Mouse (Mus musculus): ENCODE data around the gene Rnls. TPM values are rescaled to one million over a fixed set of nuclear protein-coding genes. Genes with fewer than 3 reads are reported as not detected.

Gene Rnls
- total RNA-seq, 2 experiments from 2014 or later: 1.8 to 2.5 TPM

GRCm38 (mm10) chr19:33092575-33092974 is 299.5 kb downstream of the Rnls start:
- intact Hi-C loops (cut with DNase I): no loop called here
- DNase-seq (ENCODE audit: extremely low spot score in 1 of 2, low spot score in 2 of 2): no peak

DNA sequence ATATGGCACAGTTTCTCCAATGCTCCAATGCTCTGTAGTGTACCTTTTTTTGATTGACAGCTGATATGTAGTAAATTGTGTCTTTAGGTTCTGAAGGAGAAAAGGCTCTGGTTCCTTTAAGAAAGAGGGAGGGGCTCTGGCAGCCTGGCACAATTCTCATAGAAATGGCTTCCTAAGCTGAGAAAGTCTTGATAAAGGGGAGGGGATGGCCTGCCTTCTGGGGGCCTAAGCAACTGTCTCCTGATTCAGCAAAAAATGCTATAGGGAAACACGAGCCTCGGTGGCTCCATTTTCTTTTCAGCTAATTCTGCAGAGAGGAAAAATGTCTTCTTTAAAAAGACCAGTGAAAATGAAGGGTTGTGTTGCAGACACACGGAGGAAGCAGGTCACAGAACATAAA is 300.8 kb downstream of the Rnls start:
- no peak for DNase-seq (ENCODE audit: extremely low spot score in 1 of 2, low spot score in 2 of 2)
- intact Hi-C loops (cut with DNase I): no loop called here

GRCm38 (mm10) chr19:33088868-33089267 is 303.2 kb downstream of the Rnls start:
- intact Hi-C loops (cut with DNase I): no loop called here
- no peak for DNase-seq (ENCODE audit: extremely low spot score in 1 of 2, low spot score in 2 of 2)

- intact Hi-C loops (cut with DNase I): no loop called here
- no peak for DNase-seq (ENCODE audit: extremely low spot score in 1 of 2, low spot score in 2 of 2)
Measured at GRCm38 (mm10) chr19:33087961-33088360, 304.1 kb downstream of the Rnls start.

Small RNA genes within 50 kb of the gene (microRNA-seq; reads per million reads assigned to microRNA genes)
- gene Mir3970: not detected

Other genes starting within 250 kb of the Rnls start
- not detected for gene Lipo4, start 125.5 kb upstream of the Rnls start, total RNA-seq (2021)
- not detected for gene Gm8978, start 233.0 kb upstream of the Rnls start, total RNA-seq (2021)